Mouse (Mus musculus) kidney, adult 2 months (tissue): ENCODE results near the gene Mettl5. TPM values are rescaled to one million over a fixed set of nuclear protein-coding genes. Genes with fewer than 3 reads are reported as not detected.

Experiments used
- DNase-seq: peaks from one replicate; pipeline ENCODE4 v3.0.0; 2021
- H3K27ac ChIP-seq: fragments of 200-500 bp; 2 replicates; pipeline ENCODE4 v1.5.1; 2012; ENCODE audit warnings: low read depth, low read length, control low read depth, inconsistent platforms; ENCODE audit not compliant: insufficient read depth
- H3K27me3 ChIP-seq: fragments of 200-500 bp; replicated peaks from 2 replicates; pipeline ENCODE4 v1.6.1; 2012; ENCODE audit warnings: mild to moderate bottlenecking, moderate library complexity, low read length, inconsistent platforms; ENCODE audit not compliant: control insufficient read depth, insufficient read depth
- H3K36me3 ChIP-seq: fragments of 200-500 bp; 2 replicates; pipeline ENCODE4 v1.6.1; 2012; ENCODE audit warnings: mild to moderate bottlenecking, moderate library complexity, low read length, inconsistent platforms; ENCODE audit not compliant: control insufficient read depth, insufficient read depth
- H3K4me1 ChIP-seq: fragments of 200-500 bp; 2 replicates; pipeline ENCODE4 v1.6.1; 2011; ENCODE audit warnings: low read length; ENCODE audit not compliant: control insufficient read depth, insufficient read depth
- H3K4me3 ChIP-seq: fragments of 200-500 bp; 2 replicates; pipeline ENCODE4 v1.5.1; 2011; ENCODE audit warnings: mild to moderate bottlenecking, low read depth, low read length, control low read depth; ENCODE audit not compliant: insufficient read depth
- CTCF ChIP-seq: fragments of 200-500 bp; conservative IDR thresholded peaks from 2 replicates; pipeline ENCODE4 v1.5.1; 2011; ENCODE audit warnings: low read depth, mild to moderate bottlenecking, control low read depth, low read length, moderate library complexity, mixed read lengths; ENCODE audit not compliant: insufficient read depth, insufficient read length
- POLR2A ChIP-seq: fragments of 200-500 bp; IDR thresholded peaks from one replicate; pipeline ENCODE4 v1.6.1; 2011; ENCODE audit warnings: low read depth, low read length, control low read depth
- WGBS: fragments of 180-500 bp; shearing (Covaris S2); methylation state at CpG from one replicate; pipeline ENCODE4 v1.1.7; 2018; 5-methylcytosine and 5-hydroxymethylcytosine counted together
- polyA plus RNA-seq: library from polyadenylated mRNA; depleted of rRNA; stranded (reverse); fragments of >200 nt; gene quantifications from 2 replicates; pipeline ENCODE4 v1.2.3, GENCODE M21; 2012

The Mettl5 gene
- polyA plus RNA-seq, 1 experiment: 8.8 TPM

DNA sequence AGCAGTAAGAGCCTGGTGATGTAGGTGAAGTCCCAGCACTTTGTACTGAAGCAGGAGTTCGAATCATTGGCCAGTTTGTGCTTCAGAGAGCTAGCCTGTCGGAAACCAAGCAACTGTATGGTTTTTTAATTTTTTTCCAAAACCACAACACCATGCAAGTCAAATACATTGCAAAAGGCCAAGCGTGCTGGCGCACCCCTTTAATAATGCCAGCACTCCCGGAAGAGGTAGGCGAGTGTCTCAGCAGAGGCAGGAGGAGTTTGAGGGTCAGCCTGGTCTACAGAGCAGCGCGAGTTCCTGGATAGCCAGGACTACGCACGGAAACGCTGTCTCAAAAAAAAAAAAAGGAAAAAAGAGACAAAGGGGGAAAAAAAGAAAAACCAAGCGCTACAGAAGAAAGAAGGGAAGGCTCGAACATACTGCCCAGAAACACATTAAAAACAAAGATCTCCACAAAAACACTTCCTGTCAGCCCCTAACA, 24.4 kb downstream of the Mettl5 start:
- Histone ChIP-seq H3K36me3 (no peaks in the 10 kb centered on the region), H3K4me3 (peak overlapping the region; percentile 92), H3K4me1 (peaks cover 6% of the 10 kb centered on the region; the same call in 1 of the 2 replicates), H3K27me3 (no peaks in the 10 kb centered on the region), H3K27ac (peak overlapping the region; percentile 85)
- peak; percentile 54 for DNase-seq
- no peak for TF ChIP-seq POLR2A
- no peak for TF ChIP-seq CTCF
- WGBS: 7% methylated on average over 13 of the region's 13 CpGs

DNA sequence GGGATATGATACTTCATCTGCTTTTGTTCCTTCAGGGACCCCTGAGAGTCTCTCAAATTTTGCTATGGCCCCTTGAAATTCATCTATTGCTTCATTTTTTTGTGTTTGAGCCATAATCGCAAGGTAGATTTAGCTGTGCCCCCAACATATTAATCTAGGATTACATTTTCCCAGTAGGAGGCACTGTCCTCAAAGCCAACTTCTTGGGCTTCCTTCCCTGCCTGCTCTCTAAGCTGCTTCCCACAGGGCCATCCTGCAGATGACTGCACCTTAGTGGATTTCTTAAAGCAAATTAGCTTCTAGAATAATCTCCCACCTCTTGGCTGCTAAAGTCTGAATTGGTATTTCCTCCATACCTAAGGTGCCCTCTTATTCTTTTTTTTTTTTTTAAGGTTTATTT, 27.5 kb downstream of the Mettl5 start:
- no peak for DNase-seq
- 69% methylated on average over 1 of the region's 1 CpGs for WGBS
- H3K27ac ChIP-seq: no peak overlapping the region
- TF ChIP-seq CTCF (peak; percentile 43), POLR2A (no peak)
- H3K36me3 ChIP-seq: no peaks in the 10 kb centered on the region
- H3K27me3 ChIP-seq: no peaks in the 10 kb centered on the region
- H3K4me3 ChIP-seq: no peak overlapping the region
- peaks cover 6% of the 10 kb centered on the region; the same call in 1 of the 2 replicates for H3K4me1 ChIP-seq

DNA sequence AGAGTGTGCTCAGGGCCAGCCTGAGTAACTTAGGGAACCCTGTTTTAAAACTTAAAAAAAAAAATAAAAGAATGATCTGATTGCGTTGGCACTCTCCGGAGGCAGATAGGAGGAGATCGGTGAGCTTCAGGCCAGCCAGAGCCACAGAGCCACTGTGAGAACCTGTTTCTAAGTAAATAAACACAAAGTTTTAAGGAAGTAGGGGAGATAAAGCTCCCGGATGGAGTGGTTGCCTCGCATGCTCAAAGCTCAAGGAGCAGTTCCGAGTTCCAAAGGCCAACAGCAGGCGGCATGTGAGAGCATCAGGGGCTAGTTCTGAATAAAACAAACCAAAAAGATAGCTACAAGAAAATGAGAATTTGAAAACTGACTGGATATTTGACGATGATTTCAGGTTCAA, 29.0 kb downstream of the Mettl5 start:
- H3K4me3 ChIP-seq: no peak overlapping the region
- no peaks in the 10 kb centered on the region for H3K36me3 ChIP-seq
- H3K27ac ChIP-seq: no peak overlapping the region
- H3K27me3 ChIP-seq: no peaks in the 10 kb centered on the region
- no peak for TF ChIP-seq POLR2A
- TF ChIP-seq CTCF: peak; percentile 38
- 39% methylated on average over 8 of the region's 8 CpGs for WGBS
- peaks cover 4% of the 10 kb centered on the region; the same call in 1 of the 2 replicates for H3K4me1 ChIP-seq
- DNase-seq: peak; percentile 14

DNA sequence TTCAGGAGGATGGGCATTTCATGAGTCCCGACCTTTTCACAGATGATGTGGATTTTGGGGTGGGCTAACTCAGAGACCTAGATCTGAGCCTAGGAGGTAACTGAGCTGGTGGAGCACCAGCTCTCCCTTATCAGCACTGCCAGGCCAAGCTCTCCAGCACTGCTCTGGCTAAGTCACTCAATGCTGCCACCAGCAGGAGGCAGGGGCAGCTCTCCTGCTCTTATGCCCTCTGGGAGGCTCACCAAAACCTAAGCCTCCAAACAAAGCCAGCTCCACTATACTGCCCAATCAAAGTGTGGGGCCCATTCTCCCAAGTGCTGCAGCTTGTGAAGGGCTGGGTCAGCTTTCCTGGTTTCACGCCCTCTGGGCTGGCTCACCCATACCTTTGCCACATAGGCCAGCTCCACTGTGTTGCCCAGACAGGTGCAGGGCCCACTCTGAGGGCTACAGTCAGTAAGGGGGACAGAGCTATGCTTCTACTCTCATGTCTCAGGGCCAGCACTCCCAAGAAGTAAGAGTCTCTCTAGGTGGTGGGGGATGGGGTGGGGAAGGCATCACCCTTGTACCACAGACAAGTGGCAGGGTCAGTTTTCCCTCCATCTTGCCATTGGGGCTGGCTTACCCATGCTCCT, 33.9 kb downstream of the Mettl5 start:
- no peak overlapping the region for H3K27ac ChIP-seq
- H3K4me3 ChIP-seq: no peak overlapping the region
- H3K4me1 ChIP-seq: no peaks in the 10 kb centered on the region
- 67% methylated on average over 2 of the region's 2 CpGs for WGBS
- no peak for DNase-seq
- no peaks in the 10 kb centered on the region for H3K27me3 ChIP-seq
- TF ChIP-seq CTCF (no peak), POLR2A (no peak)
- H3K36me3 ChIP-seq: no peaks in the 10 kb centered on the region

DNA sequence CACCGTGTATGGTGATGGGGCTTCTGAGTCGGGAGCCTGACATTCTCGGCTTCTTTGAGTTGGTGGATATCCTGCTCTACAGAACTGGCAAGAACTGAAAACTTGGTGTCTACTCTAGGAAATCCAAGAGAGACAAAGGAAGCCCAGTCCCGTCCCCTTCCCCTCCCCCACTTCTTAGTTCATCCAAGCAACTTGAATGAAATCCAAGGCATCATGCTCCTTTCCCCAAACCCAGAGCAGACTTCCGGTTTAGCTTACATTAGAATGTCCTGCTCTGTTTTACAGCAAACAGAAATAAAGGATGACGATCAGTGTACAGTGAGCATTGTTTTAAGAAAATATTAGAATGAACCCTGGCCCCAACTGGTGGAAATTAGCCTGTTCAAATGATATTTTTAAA, 36.2 kb downstream of the Mettl5 start:
- H3K27me3 ChIP-seq: no peaks in the 10 kb centered on the region
- H3K36me3 ChIP-seq: no peaks in the 10 kb centered on the region
- DNase-seq: peak; percentile 52
- H3K27ac ChIP-seq: no peak overlapping the region
- no peaks in the 10 kb centered on the region for H3K4me1 ChIP-seq
- TF ChIP-seq CTCF (no peak), POLR2A (no peak)
- 56% methylated on average over 6 of the region's 6 CpGs for WGBS
- no peak overlapping the region for H3K4me3 ChIP-seq

DNA sequence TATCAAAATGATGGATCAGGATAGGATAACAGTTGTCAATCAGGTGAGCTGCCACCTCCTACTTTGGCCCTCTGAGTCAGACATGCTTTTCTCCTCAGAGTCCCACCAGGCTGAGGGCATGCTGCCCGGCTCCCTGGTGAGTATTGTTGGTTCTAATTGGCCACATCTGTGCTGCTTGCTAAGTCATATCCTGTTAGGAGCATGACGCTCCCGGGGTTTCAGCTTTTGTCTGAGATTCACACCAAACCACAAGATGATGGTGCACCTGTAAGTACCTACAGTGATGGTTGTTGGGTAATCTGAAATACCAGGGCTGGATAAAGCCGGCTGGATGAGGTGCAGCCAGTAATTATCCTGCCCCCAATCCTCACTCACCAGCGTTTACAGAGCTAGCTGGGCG, 45.2 kb downstream of the Mettl5 start:
- no peak overlapping the region for H3K4me3 ChIP-seq
- TF ChIP-seq POLR2A: no peak
- no peak for TF ChIP-seq CTCF
- H3K4me1 ChIP-seq: no peaks in the 10 kb centered on the region
- 50% methylated on average over 6 of the region's 6 CpGs for WGBS
- H3K36me3 ChIP-seq: no peaks in the 10 kb centered on the region
- no peaks in the 10 kb centered on the region for H3K27me3 ChIP-seq
- no peak for DNase-seq
- no peak overlapping the region for H3K27ac ChIP-seq

DNA sequence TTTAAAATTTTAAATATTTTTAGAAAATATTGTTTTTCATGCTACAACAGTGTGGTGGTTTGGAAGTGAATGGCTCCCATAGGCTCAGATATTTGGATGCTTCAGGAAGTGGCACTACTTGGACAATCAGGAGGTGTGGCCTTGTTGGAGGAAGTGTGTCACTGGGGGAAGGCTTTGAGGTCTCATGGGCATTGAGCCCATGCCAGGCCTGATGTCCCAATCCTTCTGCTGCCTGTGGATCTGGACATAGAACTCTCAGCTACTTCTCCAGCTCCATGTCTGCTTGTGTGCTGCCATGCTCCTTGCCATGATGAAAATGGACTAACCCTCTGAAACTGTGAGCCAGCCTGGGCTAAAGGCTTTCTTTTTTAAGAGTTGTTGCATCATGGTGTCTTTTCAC, 46.7 kb downstream of the Mettl5 start:
- no peak overlapping the region for H3K4me3 ChIP-seq
- H3K27ac ChIP-seq: no peak overlapping the region
- no peak for DNase-seq
- H3K4me1 ChIP-seq: no peaks in the 10 kb centered on the region
- no peak for TF ChIP-seq CTCF
- no peak for TF ChIP-seq POLR2A
- no peaks in the 10 kb centered on the region for H3K27me3 ChIP-seq
- no peaks in the 10 kb centered on the region for H3K36me3 ChIP-seq
